Mouse (Mus musculus): ENCODE measurements at regions not wholly inside any gene's neighbourhood (a gene's known extent, or its start where the extent isn't known, plus 50 kb on each side); places are given as distances from the start of the nearest gene placed in this dataset.

GRCm38 (mm10) chr15:86566111-86566510 is 351.9 kb downstream of the Tbc1d22a start:
- H3K9ac ChIP-seq: no peak overlapping the region
- H3K4me1 ChIP-seq: no peaks in the 10 kb centered on the region
- H3K36me3 ChIP-seq: no peaks in the 10 kb centered on the region
- no peaks in the 10 kb centered on the region for H3K9me3 ChIP-seq
- no peak overlapping the region for H3K27ac ChIP-seq
- WGBS: 76% methylated on average over 3 of the region's 3 CpGs
- ATAC-seq (ENCODE audit: insufficient number of reproducible peaks, insufficient read depth, low FRiP score, low TSS enrichment): no peak
- H3K27me3 ChIP-seq: no peaks in the 10 kb centered on the region
- no peak overlapping the region for H3K4me3 ChIP-seq
- H3K4me2 ChIP-seq (replicated peaks): no peak overlapping the region

- no peak overlapping the region for H3K27ac ChIP-seq
- H3K9me3 ChIP-seq: no peaks in the 10 kb centered on the region
- no peak overlapping the region for H3K4me2 ChIP-seq (replicated peaks)
- no peak overlapping the region for H3K4me3 ChIP-seq
- H3K9ac ChIP-seq: no peak overlapping the region
- no peaks in the 10 kb centered on the region for H3K4me1 ChIP-seq
- no peaks in the 10 kb centered on the region for H3K27me3 ChIP-seq
- no peaks in the 10 kb centered on the region for H3K36me3 ChIP-seq
- no peak for ATAC-seq (ENCODE audit: insufficient number of reproducible peaks, insufficient read depth, low FRiP score, low TSS enrichment)
- WGBS: 20% methylated on average over 5 of the region's 5 CpGs
These were observed 360.1 kb downstream of the Tbc1d22a start for GRCm38 (mm10) chr15:86574311-86574710.

- no peak overlapping the region for H3K4me3 ChIP-seq
- no peak for ATAC-seq (ENCODE audit: insufficient number of reproducible peaks, insufficient read depth, low FRiP score, low TSS enrichment)
- H3K36me3 ChIP-seq: no peaks in the 10 kb centered on the region
- H3K27ac ChIP-seq: no peak overlapping the region
- no peak overlapping the region for H3K4me2 ChIP-seq (replicated peaks)
- H3K9ac ChIP-seq: no peak overlapping the region
- H3K4me1 ChIP-seq: no peaks in the 10 kb centered on the region
- 73% methylated on average over 5 of the region's 5 CpGs for WGBS
- H3K27me3 ChIP-seq: no peaks in the 10 kb centered on the region
- H3K9me3 ChIP-seq: no peaks in the 10 kb centered on the region
These were observed 362.4 kb downstream of the Tbc1d22a start for GRCm38 (mm10) chr15:86576666-86577065.

GRCm38 (mm10) chr15:86578689-86579088 is 364.4 kb downstream of the Tbc1d22a start:
- H3K4me1 ChIP-seq: no peaks in the 10 kb centered on the region
- no peak overlapping the region for H3K9ac ChIP-seq
- H3K36me3 ChIP-seq: no peaks in the 10 kb centered on the region
- no peak overlapping the region for H3K4me2 ChIP-seq (replicated peaks)
- no peak for ATAC-seq (ENCODE audit: insufficient number of reproducible peaks, insufficient read depth, low FRiP score, low TSS enrichment)
- no peak overlapping the region for H3K4me3 ChIP-seq
- H3K27me3 ChIP-seq: no peaks in the 10 kb centered on the region
- H3K27ac ChIP-seq: no peak overlapping the region
- 84% methylated on average over 16 of the region's 16 CpGs for WGBS
- no peaks in the 10 kb centered on the region for H3K9me3 ChIP-seq

- Histone ChIP-seq H3K9me3 (no peaks in the 10 kb centered on the region), H3K27me3 (no peaks in the 10 kb centered on the region), H3K27ac (no peak overlapping the region), H3K9ac (no peak overlapping the region), H3K4me3 (no peak overlapping the region), H3K4me1 (no peaks in the 10 kb centered on the region), H3K4me2 (replicated peaks) (no peak overlapping the region), H3K36me3 (no peaks in the 10 kb centered on the region)
- WGBS: 79% methylated on average over 7 of the region's 7 CpGs
- no peak for ATAC-seq (ENCODE audit: insufficient number of reproducible peaks, insufficient read depth, low FRiP score, low TSS enrichment)
These were observed 368.2 kb downstream of the Tbc1d22a start for GRCm38 (mm10) chr15:86582240-86583090.

GRCm38 (mm10) chr15:86585716-86586115 is 371.5 kb downstream of the Tbc1d22a start:
- Histone ChIP-seq H3K4me3 (no peak overlapping the region), H3K9me3 (no peaks in the 10 kb centered on the region), H3K9ac (no peak overlapping the region), H3K27me3 (no peaks in the 10 kb centered on the region), H3K4me2 (replicated peaks) (no peak overlapping the region), H3K27ac (no peak overlapping the region), H3K36me3 (no peaks in the 10 kb centered on the region), H3K4me1 (no peaks in the 10 kb centered on the region)
- no peak for ATAC-seq (ENCODE audit: insufficient number of reproducible peaks, insufficient read depth, low FRiP score, low TSS enrichment)
- 74% methylated on average over 4 of the region's 4 CpGs for WGBS

- no peaks in the 10 kb centered on the region for H3K27me3 ChIP-seq
- no peaks in the 10 kb centered on the region for H3K9me3 ChIP-seq
- H3K36me3 ChIP-seq: no peaks in the 10 kb centered on the region
- no peak for ATAC-seq (ENCODE audit: insufficient number of reproducible peaks, insufficient read depth, low FRiP score, low TSS enrichment)
- H3K4me1 ChIP-seq: no peaks in the 10 kb centered on the region
- H3K4me2 ChIP-seq (replicated peaks): no peak overlapping the region
- WGBS: 83% methylated on average over 6 of the region's 6 CpGs
- H3K4me3 ChIP-seq: no peak overlapping the region
- H3K9ac ChIP-seq: no peak overlapping the region
- H3K27ac ChIP-seq: no peak overlapping the region
These were observed 372.9 kb downstream of the Tbc1d22a start for GRCm38 (mm10) chr15:86587209-86587608.

GRCm38 (mm10) chr15:86590033-86590432 is 375.8 kb downstream of the Tbc1d22a start:
- WGBS: 69% methylated on average over 7 of the region's 7 CpGs
- no peak overlapping the region for H3K4me3 ChIP-seq
- no peak overlapping the region for H3K9ac ChIP-seq
- no peak overlapping the region for H3K4me2 ChIP-seq (replicated peaks)
- no peak overlapping the region for H3K27ac ChIP-seq
- H3K36me3 ChIP-seq: no peaks in the 10 kb centered on the region
- H3K9me3 ChIP-seq: no peaks in the 10 kb centered on the region
- H3K27me3 ChIP-seq: no peaks in the 10 kb centered on the region
- no peak for ATAC-seq (ENCODE audit: insufficient number of reproducible peaks, insufficient read depth, low FRiP score, low TSS enrichment)
- no peaks in the 10 kb centered on the region for H3K4me1 ChIP-seq

GRCm38 (mm10) chr15:86590896-86591295 is 376.6 kb downstream of the Tbc1d22a start:
- no peak overlapping the region for H3K27ac ChIP-seq
- no peaks in the 10 kb centered on the region for H3K9me3 ChIP-seq
- no peak overlapping the region for H3K4me2 ChIP-seq (replicated peaks)
- no peak overlapping the region for H3K9ac ChIP-seq
- no peaks in the 10 kb centered on the region for H3K27me3 ChIP-seq
- WGBS: 74% methylated on average over 5 of the region's 5 CpGs
- no peak overlapping the region for H3K4me3 ChIP-seq
- no peak for ATAC-seq (ENCODE audit: insufficient number of reproducible peaks, insufficient read depth, low FRiP score, low TSS enrichment)
- H3K4me1 ChIP-seq: no peaks in the 10 kb centered on the region
- H3K36me3 ChIP-seq: no peaks in the 10 kb centered on the region

GRCm38 (mm10) chr15:86593404-86593803 is 379.1 kb downstream of the Tbc1d22a start:
- H3K27ac ChIP-seq: no peak overlapping the region
- H3K4me2 ChIP-seq (replicated peaks): no peak overlapping the region
- H3K4me1 ChIP-seq: no peaks in the 10 kb centered on the region
- no peaks in the 10 kb centered on the region for H3K27me3 ChIP-seq
- H3K4me3 ChIP-seq: no peak overlapping the region
- H3K36me3 ChIP-seq: no peaks in the 10 kb centered on the region
- ATAC-seq (ENCODE audit: insufficient number of reproducible peaks, insufficient read depth, low FRiP score, low TSS enrichment): no peak
- 58% methylated on average over 6 of the region's 6 CpGs for WGBS
- no peaks in the 10 kb centered on the region for H3K9me3 ChIP-seq
- H3K9ac ChIP-seq: no peak overlapping the region

GRCm38 (mm10) chr15:86606411-86606810 is 392.2 kb downstream of the Tbc1d22a start:
- Histone ChIP-seq H3K27ac (no peak overlapping the region), H3K27me3 (no peaks in the 10 kb centered on the region), H3K4me2 (replicated peaks) (no peak overlapping the region), H3K9ac (no peak overlapping the region), H3K4me3 (no peak overlapping the region), H3K36me3 (no peaks in the 10 kb centered on the region), H3K4me1 (no peaks in the 10 kb centered on the region), H3K9me3 (no peaks in the 10 kb centered on the region)
- no peak for ATAC-seq (ENCODE audit: insufficient number of reproducible peaks, insufficient read depth, low FRiP score, low TSS enrichment)

GRCm38 (mm10) chr15:86609692-86610091 is 395.4 kb downstream of the Tbc1d22a start:
- no peak overlapping the region for H3K4me2 ChIP-seq (replicated peaks)
- H3K27ac ChIP-seq: no peak overlapping the region
- no peak overlapping the region for H3K4me3 ChIP-seq
- no peaks in the 10 kb centered on the region for H3K9me3 ChIP-seq
- H3K9ac ChIP-seq: no peak overlapping the region
- no peaks in the 10 kb centered on the region for H3K4me1 ChIP-seq
- ATAC-seq (ENCODE audit: insufficient number of reproducible peaks, insufficient read depth, low FRiP score, low TSS enrichment): no peak
- H3K36me3 ChIP-seq: no peaks in the 10 kb centered on the region
- WGBS: 81% methylated on average over 6 of the region's 6 CpGs
- no peaks in the 10 kb centered on the region for H3K27me3 ChIP-seq
